Mouse (Mus musculus): ENCODE results near the gene Slc35b1.

Slc35b1 gene

GRCm38 (mm10) chr11:95423505-95423904 is 39.0 kb downstream of the Slc35b1 start:
- DNase-seq (ENCODE audit: low spot score in 2 of 2): no peak

GRCm38 (mm10) chr11:95431344-95431743 is 46.9 kb downstream of the Slc35b1 start:
- no peak for DNase-seq (ENCODE audit: low spot score in 2 of 2)

DNA sequence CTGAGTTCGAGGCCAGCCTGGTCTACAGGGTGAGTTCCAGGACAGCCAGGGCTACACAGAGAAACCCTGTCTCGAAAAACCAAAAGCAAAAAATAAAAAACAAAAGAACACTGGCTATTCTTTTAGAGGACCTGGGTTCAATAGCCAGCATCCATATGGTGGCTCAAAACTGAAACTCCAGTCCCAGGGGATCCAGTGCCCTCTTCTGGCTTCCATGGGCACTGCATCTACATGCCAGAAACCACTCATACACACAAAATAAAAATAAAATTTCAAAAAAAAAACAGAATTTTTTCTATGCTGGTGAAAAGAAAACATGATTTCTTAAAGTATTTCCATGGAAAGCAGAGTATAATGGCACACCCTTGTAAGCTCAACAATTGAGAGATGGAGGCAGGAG is 47.7 kb downstream of the Slc35b1 start:
- DNase-seq (ENCODE audit: low spot score in 2 of 2): no peak

All from frontal cortex, postnatal 10 days (tissue).